Mouse (Mus musculus): ENCODE data around the gene Plcxd3.

- no peak for TF ChIP-seq CTCF (IDR thresholded peaks at IDR 0.05; ENCODE audit: low read depth, low read length)
- no peak for TF ChIP-seq POLR2A (IDR thresholded peaks at IDR 0.05; ENCODE audit: borderline replicate concordance, low read depth, low read length)
These were observed 230.3 kb downstream of the Plcxd3 start for GRCm38 (mm10) chr15:4605630-4606029.

Measured in bone marrow macrophage, adult 2 months (primary cell).